Mouse (Mus musculus) G1E (cell line): ENCODE measurements around the gene Acvr2b. TPM values are rescaled to one million over a fixed set of nuclear protein-coding genes. Genes with fewer than 3 reads are reported as not detected.

Source experiments
- ATAC-seq: 2 replicates; pipeline ENCODE4 v1.8.0; 2016; ENCODE audit warnings: mild to moderate bottlenecking; ENCODE audit not compliant: insufficient number of reproducible peaks, poor library complexity, low FRiP score, severe bottlenecking; ENCODE audit errors: extremely low read depth
- DNase-seq: peaks from one replicate; pipeline ENCODE4 v3.0.0; 2012; ENCODE audit warnings: low spot score
- H3K27me3 ChIP-seq: 2 replicates; pipeline ENCODE4 v1.6.1; 2012; ENCODE audit warnings: mild to moderate bottlenecking, low read length, inconsistent platforms; ENCODE audit not compliant: insufficient read depth
- H3K36me3 ChIP-seq: replicated peaks from 2 replicates; pipeline ENCODE3; 2012; ENCODE audit warnings: mild to moderate bottlenecking, inconsistent platforms
- H3K4me1 ChIP-seq: 2 replicates; pipeline ENCODE4 v1.6.1; 2012; ENCODE audit warnings: low read depth, low read length, inconsistent platforms, mixed read lengths; ENCODE audit not compliant: insufficient read depth
- H3K4me3 ChIP-seq: 2 replicates; pipeline ENCODE4 v1.5.1; 2012; ENCODE audit warnings: low read depth, mild to moderate bottlenecking, inconsistent platforms, low read length, moderate library complexity, mixed read lengths
- H3K9me3 ChIP-seq: replicated peaks from 2 replicates; pipeline ENCODE4 v1.6.1; 2012; ENCODE audit warnings: inconsistent platforms
- CTCF ChIP-seq: IDR thresholded peaks from 2 replicates; pipeline ENCODE4 v1.5.1; 2012; ENCODE audit warnings: low read depth, low read length, inconsistent platforms, mixed read lengths
- GATA1 ChIP-seq: IDR thresholded peaks from 2 replicates; pipeline ENCODE4 v1.6.1; 2012; ENCODE audit warnings: borderline replicate concordance, low read length, inconsistent platforms, mixed read lengths
- GATA2 ChIP-seq: IDR thresholded peaks from 2 replicates; pipeline ENCODE4 v1.6.1; 2012; ENCODE audit warnings: low read depth, low read length, inconsistent platforms, borderline replicate concordance
- POLR2AphosphoS5 ChIP-seq: IDR thresholded peaks from 2 replicates; pipeline ENCODE4 v1.6.1; 2012; ENCODE audit warnings: low read depth, low read length, inconsistent platforms; ENCODE audit not compliant: insufficient replicate concordance
- TAL1 ChIP-seq: conservative IDR thresholded peaks from 2 replicates; pipeline ENCODE4 v1.6.1; 2012; ENCODE audit warnings: low read depth, low read length, inconsistent platforms, mixed read lengths
- polyA plus RNA-seq: library from polyadenylated mRNA; stranded (reverse); fragments of >175 nt; gene quantifications from 2 replicates; pipeline ENCODE4 v1.2.3, GENCODE M21; 2012
- total RNA-seq, 2 experiments: library from RNA; stranded (forward) in 1 of 2; stranded (reverse) in 1 of 2; fragments of 200-1000 nt in 1 of 2; fragments of >200 nt in 1 of 2; fragmentation: Nextera tagmentation in 1 of 2; gene quantifications; 2 replicates each; pipeline ENCODE4 v1.2.3; 2014 to 2017

Acvr2b gene
- total and polyA plus RNA-seq, 3 experiments, result 3.2 to 5.0 (median 3.3) TPM

DNA sequence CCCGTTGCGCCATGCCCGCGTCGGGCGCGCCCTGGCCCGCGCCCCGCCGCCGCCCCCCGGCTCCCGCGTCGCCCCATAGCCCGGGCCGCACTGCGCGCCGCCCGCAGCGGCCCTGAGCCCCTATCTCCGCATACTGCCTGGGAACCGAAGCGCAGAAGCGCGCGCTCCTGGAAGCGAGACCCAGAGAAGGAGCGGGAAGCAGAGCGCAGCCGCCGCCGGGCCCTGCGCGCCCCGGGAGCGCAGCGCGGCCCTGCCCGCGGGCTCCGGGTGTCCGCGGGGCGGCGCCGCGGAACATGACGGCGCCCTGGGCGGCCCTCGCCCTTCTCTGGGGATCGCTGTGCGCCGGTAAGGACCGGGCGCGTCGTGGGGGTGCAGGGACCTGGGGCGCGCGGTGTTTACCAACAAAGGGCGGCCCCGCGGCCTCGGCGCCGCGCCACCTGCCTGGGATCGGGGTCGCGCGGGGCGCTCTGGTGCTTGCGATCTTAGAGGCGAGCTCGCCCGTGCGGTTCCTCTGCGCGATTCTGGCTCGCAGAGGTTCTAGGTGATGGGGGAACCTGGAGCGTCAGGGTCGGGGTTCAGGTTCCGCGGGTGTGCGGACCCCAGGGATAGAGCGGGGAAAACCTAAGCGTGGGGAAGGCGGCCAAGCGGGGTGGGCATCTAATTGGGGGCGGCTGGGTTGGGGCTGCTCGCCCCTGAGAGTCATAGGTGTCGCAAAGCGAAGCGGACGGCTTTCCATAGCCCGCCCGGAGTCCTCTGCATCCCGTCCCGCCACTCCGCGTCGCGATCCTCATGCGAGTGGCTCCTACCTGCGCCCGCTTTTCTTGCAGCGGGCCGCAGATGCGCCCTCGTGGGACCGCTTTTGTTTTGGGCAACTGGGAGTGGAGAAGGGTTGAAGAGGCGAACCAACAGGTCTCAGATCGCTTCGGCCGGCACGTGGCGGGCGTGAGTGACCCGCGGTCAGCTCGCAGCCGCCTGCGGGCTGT is 626 bp downstream of the Acvr2b start:
- ATAC-seq, result no peak
- H3K4me1 ChIP-seq, result peaks cover 34% of the 10 kb centered on the region
- H3K27me3 ChIP-seq, result peaks cover 19% of the 10 kb centered on the region
- peak overlapping the region; percentile 77 for H3K4me3 ChIP-seq
- no peak for TF ChIP-seq GATA2
- no peak for TF ChIP-seq POLR2AphosphoS5
- no peak for TF ChIP-seq TAL1
- no peak for TF ChIP-seq CTCF
- no peak for TF ChIP-seq GATA1
- peaks cover 2% of the 10 kb centered on the region; the same call in 1 of the 2 replicates for H3K9me3 ChIP-seq
- DNase-seq, result peak; percentile 45
- H3K36me3 ChIP-seq, result no peaks in the 10 kb centered on the region

- ATAC-seq (no peak), DNase-seq (no peak)
- H3K4me1 ChIP-seq, result peaks cover 32% of the 10 kb centered on the region
- peak overlapping the region; percentile 77; the same call in 1 of the 2 replicates for H3K4me3 ChIP-seq
- H3K27me3 ChIP-seq, result peaks cover 19% of the 10 kb centered on the region
- TF ChIP-seq GATA2 (no peak), CTCF (no peak), POLR2AphosphoS5 (no peak), GATA1 (no peak), TAL1 (no peak)
- H3K9me3 ChIP-seq, result peaks cover 2% of the 10 kb centered on the region; the same call in 1 of the 2 replicates
- no peaks in the 10 kb centered on the region for H3K36me3 ChIP-seq
Measured at GRCm38 (mm10) chr9:119403236-119403641, 1.3 kb downstream of the Acvr2b start.

- ATAC-seq (no peak), DNase-seq (no peak)
- no peak overlapping the region for H3K4me3 ChIP-seq
- H3K36me3 ChIP-seq, result no peaks in the 10 kb centered on the region
- H3K9me3 ChIP-seq, result peaks cover 2% of the 10 kb centered on the region; the same call in 1 of the 2 replicates
- TF ChIP-seq POLR2AphosphoS5, result no peak
- no peak for TF ChIP-seq GATA1
- no peak for TF ChIP-seq CTCF
- TF ChIP-seq TAL1, result no peak
- TF ChIP-seq GATA2, result no peak
- peaks cover 32% of the 10 kb centered on the region for H3K4me1 ChIP-seq
- peaks cover 19% of the 10 kb centered on the region for H3K27me3 ChIP-seq
Measured at GRCm38 (mm10) chr9:119404090-119404489, 2.2 kb downstream of the Acvr2b start.

DNA sequence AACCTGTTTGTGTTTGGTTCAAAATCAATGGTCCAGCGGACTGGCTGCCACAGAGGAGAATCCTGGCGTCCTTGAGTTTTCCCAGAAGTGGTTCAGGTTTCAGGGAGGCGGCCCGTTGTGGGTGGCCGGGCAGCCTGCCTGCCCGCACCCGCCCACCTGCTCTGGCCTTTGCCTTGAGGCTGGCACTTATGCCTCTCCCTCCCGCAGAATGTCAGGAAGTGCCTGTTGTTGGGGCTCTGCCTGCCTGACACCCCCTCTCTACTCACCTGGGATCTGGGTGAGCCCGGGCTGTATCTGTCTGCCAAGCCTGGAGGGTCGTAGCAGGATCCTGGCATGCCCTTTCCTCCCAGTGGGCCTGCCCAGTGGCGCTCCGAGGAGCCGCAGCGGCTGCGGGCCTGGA is 6.0 kb downstream of the Acvr2b start:
- H3K36me3 ChIP-seq, result no peaks in the 10 kb centered on the region
- H3K4me1 ChIP-seq, result peaks cover 13% of the 10 kb centered on the region
- H3K9me3 ChIP-seq, result peaks cover 4% of the 10 kb centered on the region
- H3K4me3 ChIP-seq, result no peak overlapping the region
- H3K27me3 ChIP-seq, result peaks cover 14% of the 10 kb centered on the region
- TF ChIP-seq TAL1 (no peak), GATA2 (no peak), CTCF (no peak), POLR2AphosphoS5 (no peak), GATA1 (no peak)
- ATAC-seq (no peak), DNase-seq (no peak)

GRCm38 (mm10) chr9:119408898-119409664 is 7.2 kb downstream of the Acvr2b start:
- DNase-seq (no peak), ATAC-seq (no peak)
- no peak overlapping the region for H3K4me3 ChIP-seq
- H3K27me3 ChIP-seq, result peaks cover 2% of the 10 kb centered on the region; the same call in 1 of the 2 replicates
- no peak for TF ChIP-seq GATA1
- no peak for TF ChIP-seq POLR2AphosphoS5
- no peak for TF ChIP-seq CTCF
- no peak for TF ChIP-seq GATA2
- no peak for TF ChIP-seq TAL1
- H3K9me3 ChIP-seq, result peaks cover 6% of the 10 kb centered on the region
- H3K36me3 ChIP-seq, result no peaks in the 10 kb centered on the region
- peaks cover 1% of the 10 kb centered on the region; the same call in 1 of the 2 replicates for H3K4me1 ChIP-seq

GRCm38 (mm10) chr9:119409864-119410263 is 7.9 kb downstream of the Acvr2b start:
- DNase-seq (no peak), ATAC-seq (no peak)
- TF ChIP-seq GATA2 (no peak), GATA1 (no peak), TAL1 (no peak), CTCF (no peak), POLR2AphosphoS5 (no peak)
- Histone ChIP-seq H3K4me3 (no peak overlapping the region), H3K9me3 (peaks cover 6% of the 10 kb centered on the region), H3K27me3 (no peaks in the 10 kb centered on the region; the same call in 1 of the 2 replicates), H3K4me1 (no peaks in the 10 kb centered on the region), H3K36me3 (no peaks in the 10 kb centered on the region)
